Mouse (Mus musculus) C2C12 (cell line): Measurements from ENCODE around the gene 1600012H06Rik. TPM values are rescaled to one million over a fixed set of nuclear protein-coding genes. Genes with fewer than 3 reads are reported as not detected.
A peak's percentile ranks its signal among the peaks of the same experiment; 100 is the strongest.
"Not testable (repeated sequence)": the region's sequence is repeated elsewhere in the genome, so short reads cannot be mapped to it uniquely, and the experiment has no call there.

ENCODE experiments used
- H3K27me3 ChIP-seq: one replicate; pipeline ENCODE4 v1.6.1; 2011; ENCODE audit not compliant: control insufficient read depth, insufficient read depth, insufficient read length
- H3K36me3 ChIP-seq: one replicate; pipeline ENCODE4 v1.6.1; 2011; ENCODE audit not compliant: control insufficient read depth, insufficient read depth
- H3K4me3 ChIP-seq: one replicate; pipeline ENCODE4 v1.5.1; 2011; ENCODE audit warnings: mild to moderate bottlenecking, control low read depth; ENCODE audit not compliant: poor library complexity, insufficient read depth, severe bottlenecking
- H3K79me2 ChIP-seq: one replicate; pipeline ENCODE4 v1.6.1; 2011; ENCODE audit not compliant: control insufficient read depth, insufficient read depth
- H3K79me3 ChIP-seq: one replicate; pipeline ENCODE4 v1.6.1; 2011; ENCODE audit warnings: low read depth, control low read depth
- H3ac ChIP-seq: one replicate; pipeline ENCODE3; 2011; ENCODE audit warnings: low read depth; ENCODE audit not compliant: control insufficient read depth, insufficient read length
- CEBPB ChIP-seq: IDR thresholded peaks from one replicate; pipeline ENCODE4 v1.6.1; 2011; ENCODE audit warnings: low read depth, mild to moderate bottlenecking, control low read depth, moderate library complexity
- CTCF ChIP-seq: IDR thresholded peaks from one replicate; pipeline ENCODE4 v1.5.1; 2011; ENCODE audit not compliant: control insufficient read depth, insufficient read depth, insufficient read length
- FOSL1 ChIP-seq: IDR thresholded peaks from one replicate; pipeline ENCODE4 v1.8.0; 2011; ENCODE audit warnings: mild to moderate bottlenecking, low read length; ENCODE audit not compliant: poor library complexity, insufficient read depth, severe bottlenecking
- MAX ChIP-seq: IDR thresholded peaks from one replicate; pipeline ENCODE4 v1.6.1; 2011; ENCODE audit warnings: mild to moderate bottlenecking, control low read depth
- MYOD1 ChIP-seq: IDR thresholded peaks from one replicate; pipeline ENCODE4 v1.6.1; 2011; ENCODE audit warnings: low read depth; ENCODE audit not compliant: control insufficient read depth, insufficient read length
- MYOG ChIP-seq: IDR thresholded peaks from one replicate; pipeline ENCODE4 v1.6.1; 2011; ENCODE audit not compliant: control insufficient read depth, insufficient read length; ENCODE audit errors: extremely low read depth
- USF1 ChIP-seq: IDR thresholded peaks from one replicate; pipeline ENCODE4 v1.6.1; 2011; ENCODE audit warnings: low read depth, mild to moderate bottlenecking, control low read depth, moderate library complexity
- polyA plus RNA-seq: library from polyadenylated mRNA; unstranded; fragments of >200 nt; fragmentation: generic; extraction: Trizol; gene quantifications from one replicate; pipeline ENCODE4 v1.2.1, GENCODE M21; 2012; ENCODE audit warnings: missing spikeins

1600012H06Rik gene
- polyA plus RNA-seq, 1 experiment, result 10.3 TPM

DNA sequence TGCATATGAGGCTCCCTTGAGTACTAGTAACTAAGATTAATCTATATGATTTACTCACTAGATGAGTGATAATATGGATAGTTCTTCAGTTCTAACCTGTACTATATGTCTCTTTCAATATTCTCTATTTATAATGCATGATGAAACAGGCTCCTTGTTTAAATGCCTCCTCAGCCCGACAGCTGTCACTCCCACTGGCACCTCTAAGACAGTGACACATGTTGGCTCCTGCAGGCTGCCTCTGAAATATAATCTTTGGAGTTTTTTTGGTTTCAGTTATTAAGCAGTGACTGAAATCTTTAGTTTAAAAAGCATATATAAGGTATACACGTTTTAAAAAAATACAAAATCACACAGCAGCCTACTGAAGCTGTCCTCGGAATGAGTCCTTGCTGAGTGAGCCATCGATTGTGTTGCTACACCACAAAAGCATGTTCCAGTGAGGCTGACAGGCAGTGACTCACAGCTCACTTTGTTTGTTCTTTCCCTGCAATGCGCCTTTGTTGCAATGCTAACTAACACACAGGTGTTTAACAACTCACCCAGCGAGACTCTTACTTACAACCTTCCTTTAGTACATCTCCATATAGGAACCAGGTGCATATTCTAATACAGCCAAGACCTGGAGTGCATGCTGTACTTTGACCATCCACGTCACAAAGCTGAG is 6.3 kb downstream of the 1600012H06Rik start:
- Histone ChIP-seq H3K36me3 (peaks cover 89% of the 10 kb centered on the region), H3K27me3 (no peaks in the 10 kb centered on the region)
- TF ChIP-seq USF1 (no peak), MAX (no peak), MYOD1 (no peak), CTCF (no peak), MYOG (no peak), CEBPB (no peak), FOSL1 (no peak)

GRCm38 (mm10) chr17:14953452-14953851 is 10.5 kb downstream of the 1600012H06Rik start:
- Histone ChIP-seq H3K4me3 (no peak overlapping the region), H3K79me3 (peaks cover 16% of the 10 kb centered on the region), H3K79me2 (peaks cover 32% of the 10 kb centered on the region), H3ac (no peak overlapping the region), H3K27me3 (no peaks in the 10 kb centered on the region), H3K36me3 (peaks cover 83% of the 10 kb centered on the region)
- TF ChIP-seq CTCF, result no peak
- no peak for TF ChIP-seq FOSL1
- no peak for TF ChIP-seq USF1
- TF ChIP-seq MYOD1, result no peak
- no peak for TF ChIP-seq MAX
- TF ChIP-seq CEBPB, result no peak
- no peak for TF ChIP-seq MYOG

More for the DNA sequence above, 6.3 kb downstream of the 1600012H06Rik start:
- Histone ChIP-seq H3K79me2 (peaks cover 16% of the 10 kb centered on the region), H3K79me3 (peaks cover 12% of the 10 kb centered on the region), H3ac (no peak overlapping the region), H3K4me3 (no peak overlapping the region)

DNA sequence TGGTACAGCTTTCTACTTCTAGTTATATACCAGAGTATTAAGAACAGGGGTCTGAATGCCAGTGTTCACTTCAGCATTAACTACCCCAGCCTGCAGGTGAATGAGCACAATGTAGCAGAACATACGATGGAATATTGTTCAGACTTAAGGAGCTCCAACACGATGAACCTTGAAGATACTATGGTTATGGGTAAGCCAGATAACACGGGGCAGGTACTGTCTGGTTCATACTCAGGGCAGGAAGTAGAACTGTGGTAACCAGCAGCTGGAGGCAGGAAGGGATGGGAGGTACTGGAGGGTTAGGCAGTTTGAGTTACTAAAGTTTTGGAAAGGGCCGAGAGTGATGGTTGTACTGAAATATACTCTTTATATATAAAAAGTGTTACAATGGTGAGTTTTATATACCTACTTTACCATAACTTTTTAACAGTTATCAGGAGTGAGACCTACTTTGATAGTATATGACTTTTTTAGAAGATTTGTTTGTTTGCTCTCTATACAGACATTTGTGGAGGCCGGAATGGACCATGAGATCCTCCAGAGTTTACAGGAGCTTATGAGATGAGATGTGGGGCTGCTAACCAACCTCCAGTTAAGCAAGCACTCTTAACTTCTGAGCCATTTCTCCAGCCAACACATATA is 15.8 kb downstream of the 1600012H06Rik start:
- Histone ChIP-seq H3K27me3 (no peaks in the 10 kb centered on the region), H3ac (no peak overlapping the region), H3K79me3 (peaks cover 30% of the 10 kb centered on the region), H3K36me3 (peaks cover 40% of the 10 kb centered on the region), H3K4me3 (no peak overlapping the region), H3K79me2 (peaks cover 54% of the 10 kb centered on the region)
- TF ChIP-seq MYOG, result no peak
- no peak for TF ChIP-seq MAX
- TF ChIP-seq USF1, result no peak
- TF ChIP-seq CTCF, result no peak
- TF ChIP-seq FOSL1, result no peak
- TF ChIP-seq MYOD1, result no peak
- TF ChIP-seq CEBPB, result no peak

DNA sequence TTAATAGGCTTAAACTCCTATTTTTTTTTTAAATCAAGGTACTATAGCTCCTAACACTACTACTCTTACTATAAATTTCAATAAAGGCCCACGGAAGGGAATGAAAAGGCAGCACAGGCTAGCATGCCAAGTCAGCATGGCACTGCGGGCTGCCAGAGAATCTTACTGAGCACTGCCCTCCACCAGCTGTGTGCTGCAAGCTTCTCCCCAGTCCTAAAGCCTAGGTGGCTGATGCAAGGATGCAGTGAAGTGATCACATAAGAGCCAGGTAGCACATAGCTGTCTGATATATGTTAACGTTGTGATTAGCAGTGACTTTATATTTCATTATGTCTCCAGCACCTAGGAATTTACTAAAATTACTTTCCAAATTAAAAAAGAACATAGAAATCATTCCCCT is 17.0 kb downstream of the 1600012H06Rik start:
- Histone ChIP-seq H3K79me3 (peaks cover 30% of the 10 kb centered on the region), H3K36me3 (peaks cover 29% of the 10 kb centered on the region), H3ac (peak overlapping the region; percentile 93), H3K4me3 (peak overlapping the region; percentile 55), H3K27me3 (no peaks in the 10 kb centered on the region), H3K79me2 (peaks cover 54% of the 10 kb centered on the region)
- TF ChIP-seq MYOD1, result no peak
- TF ChIP-seq MAX, result no peak
- no peak for TF ChIP-seq CTCF
- TF ChIP-seq MYOG, result no peak
- no peak for TF ChIP-seq CEBPB

DNA sequence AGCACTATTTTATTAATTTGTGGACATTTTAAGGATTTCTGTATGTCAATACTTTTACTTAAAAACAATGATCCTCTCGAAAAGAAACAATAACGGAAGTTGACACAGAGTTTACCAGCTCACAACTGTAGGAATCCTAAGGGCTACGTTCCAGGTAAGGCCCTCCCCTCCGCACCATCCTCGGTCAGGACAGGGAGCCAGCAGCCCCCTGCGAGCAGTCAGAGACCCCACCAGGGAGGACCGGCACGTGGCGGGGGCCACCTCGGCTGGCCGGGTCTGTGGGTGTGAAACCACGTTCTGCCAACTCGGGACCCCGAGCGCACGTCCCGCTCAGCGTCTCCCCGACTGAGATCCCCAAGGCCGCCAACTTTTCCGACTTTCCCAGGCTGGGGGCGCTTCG is 17.5 kb downstream of the 1600012H06Rik start:
- Histone ChIP-seq H3K4me3 (peak overlapping the region; percentile 55), H3ac (peak overlapping the region; percentile 71), H3K27me3 (no peaks in the 10 kb centered on the region), H3K36me3 (peaks cover 29% of the 10 kb centered on the region), H3K79me3 (peaks cover 30% of the 10 kb centered on the region), H3K79me2 (peaks cover 52% of the 10 kb centered on the region)
- no peak for TF ChIP-seq CTCF
- no peak for TF ChIP-seq MYOG
- no peak for TF ChIP-seq MAX
- TF ChIP-seq CEBPB, result no peak
- TF ChIP-seq USF1, result no peak
- no peak for TF ChIP-seq MYOD1
- no peak for TF ChIP-seq FOSL1

DNA sequence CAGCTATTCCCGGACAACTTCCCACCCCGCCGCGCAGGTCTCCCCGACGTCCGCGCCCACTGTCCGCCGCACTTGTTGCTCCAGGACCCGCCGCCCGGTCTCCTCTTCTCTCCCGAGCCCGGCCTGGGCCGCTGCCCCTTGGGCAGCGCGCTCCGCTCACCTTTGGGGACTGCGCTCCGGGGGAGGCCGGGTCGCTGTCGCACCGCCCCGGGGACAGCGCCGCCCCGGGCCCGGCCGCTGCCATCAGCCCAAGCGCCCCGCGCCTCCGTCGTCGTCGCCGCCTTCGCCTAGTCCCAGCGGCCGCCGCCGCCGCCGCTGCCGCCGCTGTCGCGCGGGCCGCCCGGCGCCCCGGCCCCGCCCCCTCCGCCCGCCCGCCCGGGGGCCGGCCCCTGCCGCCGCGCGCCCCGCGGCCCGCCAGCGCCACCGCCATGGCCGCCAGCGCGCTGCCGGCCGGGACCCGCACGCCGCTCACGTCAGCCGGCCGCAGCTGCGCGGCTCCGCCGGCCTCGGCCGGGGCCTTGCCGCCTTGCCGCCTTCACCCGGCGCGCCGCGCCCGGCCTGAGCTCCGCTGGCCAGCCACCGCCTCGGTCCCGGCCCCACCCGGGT is 18.1 kb downstream of the 1600012H06Rik start, which contains the start of gene Phf10:
Phf10 (minus strand) TSS at position 323 of the 606 bp plus-strand sequence.
- Histone ChIP-seq H3ac (peak within 1 kb of the TSS; percentile 93), H3K36me3 (peaks cover 28% of the 10 kb centered on the region), H3K79me2 (peaks cover 47% of the 10 kb centered on the region), H3K79me3 (peaks cover 30% of the 10 kb centered on the region), H3K4me3 (peak within 1 kb of the TSS; percentile 55)
- H3K27me3 ChIP-seq, result not testable (repeated sequence)

- not testable (repeated sequence) for H3ac ChIP-seq, H3K27me3 ChIP-seq, H3K4me3 ChIP-seq
- H3K79me2 ChIP-seq, result peaks cover 41% of the 10 kb centered on the region
- peaks cover 25% of the 10 kb centered on the region for H3K79me3 ChIP-seq
- peaks cover 22% of the 10 kb centered on the region for H3K36me3 ChIP-seq
Observed at GRCm38 (mm10) chr17:14961557-14962154, 18.7 kb downstream of the 1600012H06Rik start.

- H3ac ChIP-seq, H3K79me3 ChIP-seq, H3K4me3 ChIP-seq, H3K36me3 ChIP-seq, H3K79me2 ChIP-seq, H3K27me3 ChIP-seq: not testable (repeated sequence)
Observed at GRCm38 (mm10) chr17:14968373-14968913, 25.5 kb downstream of the 1600012H06Rik start.
